Mouse (Mus musculus) intestine, embryonic 16.5 days (tissue): Measurements from ENCODE around the gene Stat4. TPM values are rescaled to one million over a fixed set of nuclear protein-coding genes. Genes with fewer than 3 reads are reported as not detected.
"Not testable (repeated sequence)": the region's sequence is repeated elsewhere in the genome, so short reads cannot be mapped to it uniquely, and the experiment has no call there.

Experiments used
- ATAC-seq: fragments of 200-750 bp; cut with Nextera tagmentation; 2 replicates; pipeline ENCODE4 v1.8.0; 2017; ENCODE audit warnings: moderate TSS enrichment, moderate library complexity
- H3K27ac ChIP-seq: fragments of 300-500 bp; sonication (generic); 2 replicates; pipeline ENCODE4 v1.5.1; 2014; ENCODE audit warnings: mild to moderate bottlenecking, low read length
- H3K27me3 ChIP-seq: fragments of 300-500 bp; sonication (generic); replicated peaks from 2 replicates; pipeline ENCODE4 v1.6.1; 2014; ENCODE audit warnings: low read length, control low read depth, mixed read lengths; ENCODE audit not compliant: control insufficient read depth, insufficient read depth
- H3K36me3 ChIP-seq: fragments of 300-500 bp; sonication (generic); 2 replicates; pipeline ENCODE4 v1.6.1; 2014; ENCODE audit warnings: low read length, control low read depth; ENCODE audit not compliant: control insufficient read depth, insufficient read depth
- H3K4me1 ChIP-seq: fragments of 300-500 bp; sonication (generic); 2 replicates; pipeline ENCODE4 v1.6.1; 2014; ENCODE audit warnings: low read length, control low read depth, mixed read lengths; ENCODE audit not compliant: control insufficient read depth, insufficient read depth
- H3K4me2 ChIP-seq: fragments of 300-500 bp; sonication (generic); 2 replicates; pipeline ENCODE4 v1.6.1; 2014; ENCODE audit warnings: low read depth, low read length, control low read depth
- H3K4me3 ChIP-seq: fragments of 300-500 bp; sonication (generic); 2 replicates; pipeline ENCODE4 v1.5.1; 2014; ENCODE audit warnings: mild to moderate bottlenecking, low read length
- H3K9ac ChIP-seq: fragments of 300-500 bp; sonication (generic); 2 replicates; pipeline ENCODE4 v1.6.1; 2014; ENCODE audit warnings: low read depth, low read length
- H3K9me3 ChIP-seq: fragments of 300-500 bp; sonication (generic); 2 replicates; pipeline ENCODE4 v1.6.1; 2016; ENCODE audit warnings: low read length, control low read depth; ENCODE audit not compliant: control insufficient read depth
- WGBS: fragments of 180-500 bp; shearing (Covaris S2); extraction: QIAGEN DNeasy Blood & Tissue Kit; methylation state at CpG from one replicate; pipeline ENCODE4 v1.1.7; 2014; 5-methylcytosine and 5-hydroxymethylcytosine counted together
- polyA plus RNA-seq: library from polyadenylated mRNA; unstranded; fragments of >200 nt; fragmentation: Nextera tagmentation; extraction: Ambion mirVana; gene quantifications from 2 replicates; pipeline ENCODE4 v1.2.1, GENCODE M21; 2015

Stat4 gene
- polyA plus RNA-seq, 1 experiment from 2014 or later = 1.5 TPM

- H3K4me3 ChIP-seq, H3K4me1 ChIP-seq, H3K4me2 ChIP-seq, H3K9me3 ChIP-seq, H3K27me3 ChIP-seq, H3K27ac ChIP-seq, H3K36me3 ChIP-seq, ATAC-seq, H3K9ac ChIP-seq: not testable (repeated sequence)
- 91% methylated on average over 10 of the region's 10 CpGs for WGBS
Measured at GRCm38 (mm10) chr1:52046891-52047290, 59.9 kb downstream of the Stat4 start.

- no peaks in the 10 kb centered on the region for H3K9me3 ChIP-seq
Measured at GRCm38 (mm10) chr1:52048711-52049110, 61.8 kb downstream of the Stat4 start.

GRCm38 (mm10) chr1:52049827-52050226, 62.9 kb downstream of the Stat4 start:
- no peak overlapping the region for H3K27ac ChIP-seq
- 85% methylated on average over 3 of the region's 3 CpGs for WGBS
- H3K4me1 ChIP-seq = no peaks in the 10 kb centered on the region
- no peaks in the 10 kb centered on the region for H3K27me3 ChIP-seq
- H3K9ac ChIP-seq = no peak overlapping the region
- no peak overlapping the region for H3K4me3 ChIP-seq
- no peaks in the 10 kb centered on the region for H3K9me3 ChIP-seq
- no peaks in the 10 kb centered on the region for H3K36me3 ChIP-seq
- ATAC-seq = peak; percentile 50
- H3K4me2 ChIP-seq = no peak overlapping the region

More at GRCm38 (mm10) chr1:52048711-52049110, 61.8 kb downstream of the Stat4 start:
- Histone ChIP-seq H3K27me3 (no peaks in the 10 kb centered on the region), H3K4me1 (no peaks in the 10 kb centered on the region), H3K27ac (no peak overlapping the region), H3K4me3 (no peak overlapping the region), H3K4me2 (no peak overlapping the region), H3K9ac (no peak overlapping the region), H3K36me3 (no peaks in the 10 kb centered on the region)
- 51% methylated on average over 2 of the region's 2 CpGs for WGBS
- no peak for ATAC-seq

GRCm38 (mm10) chr1:52051542-52051941, 64.6 kb downstream of the Stat4 start:
- H3K9me3 ChIP-seq = no peaks in the 10 kb centered on the region
- WGBS = 78% methylated on average over 3 of the region's 3 CpGs
- H3K27me3 ChIP-seq = no peaks in the 10 kb centered on the region
- no peaks in the 10 kb centered on the region for H3K36me3 ChIP-seq
- no peak for ATAC-seq
- H3K4me3 ChIP-seq = no peak overlapping the region
- H3K4me1 ChIP-seq = no peaks in the 10 kb centered on the region
- H3K4me2 ChIP-seq = no peak overlapping the region
- H3K27ac ChIP-seq = no peak overlapping the region
- H3K9ac ChIP-seq = no peak overlapping the region

- WGBS = 90% methylated on average over 9 of the region's 9 CpGs
- H3K27ac ChIP-seq = no peak overlapping the region
Measured at GRCm38 (mm10) chr1:52052910-52053309, 66.0 kb downstream of the Stat4 start.

GRCm38 (mm10) chr1:52055947-52056346, 69.0 kb downstream of the Stat4 start:
- H3K27me3 ChIP-seq = no peaks in the 10 kb centered on the region
- no peak for ATAC-seq

More at GRCm38 (mm10) chr1:52052910-52053309, 66.0 kb downstream of the Stat4 start:
- ATAC-seq = no peak
- H3K9me3 ChIP-seq = no peaks in the 10 kb centered on the region
- no peak overlapping the region for H3K9ac ChIP-seq
- H3K36me3 ChIP-seq = no peaks in the 10 kb centered on the region
- no peak overlapping the region for H3K4me2 ChIP-seq
- H3K4me3 ChIP-seq = no peak overlapping the region
- no peaks in the 10 kb centered on the region for H3K4me1 ChIP-seq
- no peaks in the 10 kb centered on the region for H3K27me3 ChIP-seq

GRCm38 (mm10) chr1:52057153-52057552, 70.2 kb downstream of the Stat4 start:
- H3K4me1 ChIP-seq = no peaks in the 10 kb centered on the region
- no peaks in the 10 kb centered on the region for H3K27me3 ChIP-seq
- H3K4me2 ChIP-seq = no peak overlapping the region
- no peak overlapping the region for H3K27ac ChIP-seq
- 76% methylated on average over 5 of the region's 5 CpGs for WGBS
- no peaks in the 10 kb centered on the region for H3K36me3 ChIP-seq
- H3K9me3 ChIP-seq = no peaks in the 10 kb centered on the region
- H3K4me3 ChIP-seq = no peak overlapping the region
- no peak overlapping the region for H3K9ac ChIP-seq
- no peak for ATAC-seq

More at GRCm38 (mm10) chr1:52055947-52056346, 69.0 kb downstream of the Stat4 start:
- no peak overlapping the region for H3K9ac ChIP-seq
- H3K9me3 ChIP-seq = no peaks in the 10 kb centered on the region
- H3K4me2 ChIP-seq = no peak overlapping the region
- no peak overlapping the region for H3K4me3 ChIP-seq
- H3K36me3 ChIP-seq = no peaks in the 10 kb centered on the region
- no peaks in the 10 kb centered on the region for H3K4me1 ChIP-seq
- WGBS = 87% methylated on average over 4 of the region's 4 CpGs
- no peak overlapping the region for H3K27ac ChIP-seq

GRCm38 (mm10) chr1:52066276-52066675, 79.3 kb downstream of the Stat4 start:
- Histone ChIP-seq H3K27me3 (no peaks in the 10 kb centered on the region), H3K36me3 (no peaks in the 10 kb centered on the region), H3K4me2 (no peak overlapping the region), H3K27ac (no peak overlapping the region), H3K9ac (no peak overlapping the region), H3K4me3 (no peak overlapping the region), H3K4me1 (no peaks in the 10 kb centered on the region), H3K9me3 (no peaks in the 10 kb centered on the region)
- no peak for ATAC-seq
- WGBS = 80% methylated on average over 1 of the region's 1 CpGs

GRCm38 (mm10) chr1:52066694-52067093, 79.7 kb downstream of the Stat4 start:
- Histone ChIP-seq H3K9ac (no peak overlapping the region), H3K4me3 (no peak overlapping the region), H3K27ac (no peak overlapping the region), H3K27me3 (no peaks in the 10 kb centered on the region), H3K4me1 (no peaks in the 10 kb centered on the region), H3K36me3 (no peaks in the 10 kb centered on the region), H3K9me3 (no peaks in the 10 kb centered on the region), H3K4me2 (no peak overlapping the region)
- WGBS = 60% methylated on average over 3 of the region's 3 CpGs
- ATAC-seq = no peak

GRCm38 (mm10) chr1:52079724-52080367, 92.9 kb downstream of the Stat4 start:
- Histone ChIP-seq H3K9me3 (no peaks in the 10 kb centered on the region), H3K9ac (no peak overlapping the region), H3K4me3 (no peak overlapping the region), H3K36me3 (no peaks in the 10 kb centered on the region), H3K4me1 (no peaks in the 10 kb centered on the region), H3K27ac (no peak overlapping the region), H3K27me3 (no peaks in the 10 kb centered on the region), H3K4me2 (no peak overlapping the region)
- WGBS = 38% methylated on average over 10 of the region's 10 CpGs
- no peak for ATAC-seq
